9 mouse cellular contexts compared by ENCODE assay signal in the genomic region with DNA sequence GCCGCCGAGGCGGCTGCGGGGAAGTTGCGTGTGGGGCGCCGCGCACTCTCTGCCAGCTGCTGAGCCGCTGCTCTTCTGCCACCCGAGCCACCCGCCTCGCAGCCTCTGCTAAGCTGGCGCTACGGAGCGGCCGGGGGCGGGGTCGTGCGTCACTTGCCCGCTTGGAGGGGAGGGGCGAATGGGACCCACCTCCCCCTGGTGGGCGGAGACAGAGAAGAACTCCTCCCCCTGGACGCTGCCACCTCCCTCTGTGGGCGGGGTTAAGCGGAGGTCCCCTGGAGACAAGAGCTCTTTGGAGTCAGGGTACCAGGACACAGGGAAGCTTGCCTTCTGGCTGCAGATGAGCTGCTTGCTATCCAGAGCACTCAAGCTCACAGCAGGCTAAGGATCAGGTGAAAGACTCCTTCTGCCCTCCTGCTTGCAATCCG. TPM values are rescaled to one million over a fixed set of nuclear protein-coding genes. Genes with fewer than 3 reads are reported as not detected.
DNase-seq lines count a peak whose midpoint lies in the region; ATAC-seq and TF ChIP-seq lines count a peak whose summit lies in the region.
"Had no signal": no experiment of that assay in that cellular context is flagged by ENCODE, and none has a peak within 500 bp of the region (broad histone marks: within the 10 kb centered on the region; RNA-seq: fewer than 3 reads in every experiment).

Slc2a13 (minus strand) TSS at position 151 of the 428 bp plus-strand sequence.

- under 1% methylated on average over 26 of the region's 26 CpGs for WGBS in lung, embryonic 15.5 days
- WGBS in thymus, adult 2 months: 1% methylated on average over 26 of the region's 26 CpGs

- H3K4me1 ChIP-seq in lung, embryonic 15.5 days: peaks cover 18% of the 10 kb centered on the region; the same call in 1 of the 2 replicates
- no peaks in the 10 kb centered on the region; the same call in 1 of the 2 replicates for H3K4me1 ChIP-seq in thymus, adult 2 months (replicated peaks; ENCODE audit: control insufficient read depth, insufficient read depth, low read length)

- peak within 1 kb of the TSS; percentile 69 for H3K4me3 ChIP-seq in lung, embryonic 15.5 days
- H3K4me3 ChIP-seq in thymus, adult 2 months (ENCODE audit: control insufficient read depth, insufficient read depth, low read length): peak within 1 kb of the TSS; percentile 16

- no peaks in the 10 kb centered on the region for H3K9me3 ChIP-seq in lung, embryonic 15.5 days

- H3K36me3 ChIP-seq in lung, embryonic 15.5 days: no peaks in the 10 kb centered on the region
- no peaks in the 10 kb centered on the region for H3K36me3 ChIP-seq in thymus, adult 2 months (ENCODE audit: control insufficient read depth, insufficient read depth, low read length)

- no peak for TF ChIP-seq POLR2A in thymus, adult 2 months (IDR thresholded peaks at IDR 0.05; ENCODE audit: control insufficient read depth, extremely low read depth, insufficient read depth, low read length, poor library complexity)

- peak within 1 kb of the TSS; percentile 69 for H3K27ac ChIP-seq in lung, embryonic 15.5 days
- no peak within 1 kb of the TSS for H3K27ac ChIP-seq in thymus, adult 2 months (ENCODE audit: control insufficient read depth, insufficient read depth, low read length)
- H3K27ac ChIP-seq: macrophage had no signal

- peak; percentile 80 for ATAC-seq in frontal cortex, adult (ENCODE audit: low TSS enrichment)
- ATAC-seq in hematopoietic stem cell, adult 5-6 weeks (replicated peaks in 1 of 2; ENCODE audit: insufficient read depth in 1 of 2, low FRiP score in 2 of 2, low TSS enrichment in 1 of 2, low read depth in 1 of 2, poor library complexity in 2 of 2, severe bottlenecking in 2 of 2): peak; percentile 78 to 84
- ATAC-seq in lung, embryonic 15.5 days (ENCODE audit: borderline replicate concordance, extremely low read depth, low FRiP score, low TSS enrichment): peak; percentile 96

- TF ChIP-seq CTCF in thymus, adult 2 months (IDR thresholded peaks at IDR 0.05; ENCODE audit: borderline replicate concordance, control insufficient read depth, extremely low read depth, insufficient read depth, low read length, poor library complexity): no peak

- DNase-seq in NIH3T3 (ENCODE audit: low read depth): peak; percentile 96
- DNase-seq in cerebellum, adult 8-10 months: peak; percentile 91
- DNase-seq in layer of hippocampus, adult 9-11 months: peak; percentile 88
- peak; percentile 83 for DNase-seq in ovary, adult 18-20 months (ENCODE audit: low spot score)
- peak; percentile 46 for DNase-seq in thymus, adult 2 months

- peak within 1 kb of the TSS; percentile 95 for H3K4me2 ChIP-seq in lung, embryonic 15.5 days

- peak within 1 kb of the TSS; percentile 62 for H3K9ac ChIP-seq in lung, embryonic 15.5 days

- H3K27me3 ChIP-seq in lung, embryonic 15.5 days: peaks cover 9% of the 10 kb centered on the region; the same call in 1 of the 2 replicates
- peaks cover 5% of the 10 kb centered on the region; the same call in 1 of the 2 replicates for H3K27me3 ChIP-seq in thymus, adult 2 months (ENCODE audit: control insufficient read depth, insufficient read depth, low read length)

RNA-seq across cellular contexts. Expression of gene Slc2a13, which starts in this region (rescaled TPM):
- total RNA-seq in hematopoietic stem cell, adult 5-6 weeks (2017): 0.19 TPM in 1 of 2 replicates, not detected in the other
- 1.1 and 1.5 TPM in 2 replicates for polyA plus RNA-seq in lung, embryonic 15.5 days (2015; fragmentation: Nextera tagmentation; extraction: Ambion mirVana)
- polyA plus RNA-seq in thymus, adult 2 months (2012; rRNA removed): 0.42 and 0.45 TPM in 2 replicates
- polyA plus RNA-seq: macrophage had no signal

Comparison
In these comparisons a context has a peak if more than half of its experiments do, and no peak if none do; other contexts are left out.
1. Peak in ATAC-seq in hematopoietic stem cell, adult 5-6 weeks; RNA of the gene not detected or under 1 TPM.
2. Peak in DNase-seq and H3K4me3 ChIP-seq in thymus, adult 2 months; RNA of the gene not detected or under 1 TPM.
3. DNase-seq: peak in every context shown above with its lines; median percentile 96 in NIH3T3; 91 in cerebellum, adult 8-10 months; 88 in layer of hippocampus, adult 9-11 months; 83 in ovary, adult 18-20 months; 46 in thymus, adult 2 months.